Mouse (Mus musculus): ENCODE measurements at regions not wholly inside any gene's neighbourhood (a gene's known extent, or its start where the extent isn't known, plus 50 kb on each side); places are given as distances from the start of the nearest gene placed in this dataset.

DNA sequence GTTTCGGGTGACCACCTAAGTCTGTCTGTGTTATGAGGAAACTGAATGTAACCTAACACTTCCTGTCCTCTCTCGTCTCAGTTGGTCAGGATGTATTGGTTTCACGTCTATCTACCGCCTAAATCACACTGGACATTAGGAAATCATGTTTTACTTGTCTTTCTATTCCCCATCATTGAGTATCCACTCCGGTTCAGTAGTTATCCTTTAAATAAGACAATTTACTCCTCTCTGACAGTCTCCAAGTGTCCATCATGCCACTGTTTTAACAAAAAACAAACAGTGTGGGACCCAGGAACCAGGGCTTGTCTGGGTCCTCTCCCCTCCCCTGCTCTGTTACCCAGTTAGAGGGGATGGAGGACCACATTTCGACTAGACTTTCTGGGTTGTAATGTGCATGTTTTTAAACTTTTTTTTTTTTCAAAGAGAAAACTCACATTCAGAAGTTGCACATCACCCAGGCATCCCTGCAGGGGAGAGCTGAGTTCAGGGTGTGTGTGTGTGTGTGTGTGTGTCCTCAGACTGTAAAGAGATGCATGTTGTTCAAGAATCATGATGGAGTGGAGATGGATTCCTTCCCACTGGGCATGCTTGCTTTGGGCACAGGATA, 65.5 kb upstream of the Cpsf6 start:
- TF ChIP-seq CTCF (IDR thresholded peaks at IDR 0.05; ENCODE audit: insufficient read depth, low read length): no peak
- no peak for TF ChIP-seq POLR2A (IDR thresholded peaks at IDR 0.05; ENCODE audit: borderline replicate concordance, extremely low read depth, low read depth, low read length)
